Mouse (Mus musculus): ENCODE data around the gene Taf15.

The Taf15 gene

DNA sequence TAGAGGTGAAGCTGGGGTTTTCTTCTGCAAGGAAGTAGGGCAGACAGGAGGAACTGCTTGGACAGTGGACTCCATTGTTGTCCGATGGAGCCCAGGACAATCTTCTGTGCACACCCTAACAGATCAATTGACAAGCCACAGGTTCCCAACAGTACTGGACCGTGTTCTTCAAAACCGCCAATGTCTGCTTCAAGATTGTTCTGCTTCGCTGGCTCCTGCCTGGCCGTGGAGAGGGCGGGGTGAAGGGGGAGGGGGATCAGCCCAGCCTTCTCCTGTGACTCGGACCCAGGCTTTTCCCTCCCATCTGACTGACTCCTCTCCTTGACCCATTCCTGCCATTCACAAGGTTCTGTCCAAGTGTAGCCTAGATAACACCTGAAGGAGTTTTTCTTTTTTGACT lies 15.6 kb upstream of the Taf15 start:
- no peak for DNase-seq (ENCODE audit: low spot score in 2 of 2)

GRCm38 (mm10) chr11:83457912-83458601 lies 14.8 kb upstream of the Taf15 start:
- DNase-seq (ENCODE audit: low spot score in 2 of 2): no peak

GRCm38 (mm10) chr11:83461462-83462027 lies 11.3 kb upstream of the Taf15 start:
- no peak for DNase-seq (ENCODE audit: low spot score in 2 of 2)

- no peak for DNase-seq (ENCODE audit: low spot score in 2 of 2)
Observed at GRCm38 (mm10) chr11:83462711-83463244, 10.1 kb upstream of the Taf15 start, which contains the start of gene Mmp28. Gene Mmp28, minus strand, starts transcription at chr11:83463071.

DNA sequence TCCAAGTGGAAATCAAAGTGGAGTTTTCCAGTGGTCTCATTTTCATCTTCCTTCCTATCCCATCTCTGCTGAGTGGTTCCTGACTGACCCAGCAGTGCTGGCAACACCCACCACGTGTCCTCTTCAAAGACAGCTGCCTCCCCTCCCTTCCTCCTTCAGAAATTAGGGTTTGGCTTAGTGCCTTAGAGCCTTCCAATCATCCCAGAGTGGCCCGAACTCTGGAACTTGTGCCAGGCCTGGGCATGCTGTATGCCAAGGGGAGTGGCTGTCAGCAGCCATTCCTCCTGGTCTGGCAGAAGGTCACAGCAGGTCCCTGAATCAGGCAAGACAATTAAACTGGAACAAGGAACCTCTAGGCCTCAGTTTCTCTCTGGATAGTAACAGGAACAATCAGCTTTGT lies 6.9 kb upstream of the Taf15 start:
- no peak for DNase-seq (ENCODE audit: low spot score in 2 of 2)

- no peak for DNase-seq (ENCODE audit: low spot score in 2 of 2)
Observed at GRCm38 (mm10) chr11:83467120-83467652, 5.7 kb upstream of the Taf15 start.

GRCm38 (mm10) chr11:83468765-83469164 lies 4.1 kb upstream of the Taf15 start:
- DNase-seq (ENCODE audit: low spot score in 2 of 2): no peak

DNA sequence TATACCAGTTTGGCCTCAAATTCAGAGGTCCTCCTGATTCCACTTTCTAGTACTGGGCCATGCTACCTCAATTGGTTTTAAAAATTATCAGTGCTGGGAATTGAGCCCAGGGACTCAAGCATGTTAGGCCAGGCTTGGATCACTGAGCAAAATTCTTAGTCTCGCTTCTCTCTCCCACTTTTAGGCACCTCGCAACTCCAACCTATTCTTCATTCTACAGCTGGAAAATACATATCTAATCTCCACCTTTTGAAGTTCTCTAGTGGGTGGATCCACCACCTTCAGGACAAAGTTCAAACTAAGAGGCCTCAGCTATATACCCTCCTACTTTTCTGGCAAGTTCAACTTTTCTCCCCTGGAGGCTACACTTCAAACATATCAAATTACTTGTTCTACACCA lies 1.1 kb upstream of the Taf15 start:
- DNase-seq (ENCODE audit: low spot score in 2 of 2): no peak

- DNase-seq (ENCODE audit: low spot score in 2 of 2): peak in 1 of 2 experiments; percentile 16
Observed at GRCm38 (mm10) chr11:83473235-83474016, 540 bp downstream of the Taf15 start.

DNA sequence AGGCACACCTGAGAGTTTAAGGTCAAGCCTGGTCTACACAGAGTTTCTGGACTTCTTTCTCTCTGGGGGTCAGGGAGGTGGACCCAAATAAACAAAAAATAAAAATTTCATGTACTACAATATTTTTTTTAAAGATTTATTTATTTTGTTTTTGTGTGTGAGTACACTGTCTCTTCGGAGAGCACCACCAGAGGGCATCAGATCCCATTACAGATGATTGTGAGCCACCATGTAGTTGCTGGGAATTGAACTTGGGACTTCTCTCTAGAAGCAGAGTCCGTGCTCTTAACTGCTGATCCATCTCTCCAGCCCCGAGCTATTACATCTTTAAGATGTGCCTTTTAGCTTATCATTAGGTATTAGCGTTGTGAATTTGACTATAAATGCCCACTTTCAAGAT lies 18.6 kb downstream of the Taf15 start:
- DNase-seq (ENCODE audit: low spot score in 2 of 2): no peak

DNA sequence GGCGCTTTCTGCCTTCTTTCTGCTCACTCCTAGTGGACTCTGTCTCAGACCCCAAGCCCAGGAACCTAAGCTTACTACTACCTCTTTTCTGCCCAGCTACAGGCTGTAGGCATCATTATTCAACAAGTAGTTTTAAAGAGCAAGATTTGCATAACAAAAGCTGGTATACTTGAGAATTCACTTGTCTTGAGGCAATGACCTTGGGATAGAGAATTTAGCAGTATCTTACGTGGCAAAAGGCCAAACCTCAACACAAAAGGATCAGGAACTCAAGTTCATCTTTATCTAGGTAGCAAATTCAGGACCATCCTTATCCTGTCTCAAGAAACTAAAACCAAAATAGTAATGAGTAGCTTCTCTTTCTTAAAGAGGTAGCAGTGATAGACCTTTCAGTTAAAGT lies 22.7 kb downstream of the Taf15 start:
- DNase-seq (ENCODE audit: low spot score in 2 of 2): no peak

- no peak for DNase-seq (ENCODE audit: low spot score in 2 of 2)
Observed at GRCm38 (mm10) chr11:83504308-83504707, 31.4 kb downstream of the Taf15 start.

GRCm38 (mm10) chr11:83509521-83509920 lies 36.6 kb downstream of the Taf15 start:
- DNase-seq (ENCODE audit: low spot score in 2 of 2): no peak

DNA sequence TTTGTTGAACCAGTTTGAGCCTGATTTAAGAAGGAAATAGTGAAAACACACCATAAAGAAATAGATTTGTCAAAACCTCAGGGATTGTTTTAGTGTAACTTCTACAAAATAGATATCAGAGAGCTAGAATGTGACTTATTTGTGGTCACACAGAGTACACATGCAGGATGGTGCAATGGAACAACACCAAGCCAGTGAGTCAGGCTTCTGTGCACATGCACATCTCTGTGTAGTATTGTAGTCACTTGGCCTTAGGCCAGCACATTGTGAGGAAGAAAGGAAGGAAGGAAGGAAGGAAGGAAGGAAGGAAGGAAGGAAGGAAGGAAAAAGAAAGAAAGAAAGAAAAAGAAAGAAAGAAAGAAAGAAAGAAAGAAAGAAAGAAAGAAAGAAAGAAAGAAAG lies 44.3 kb downstream of the Taf15 start:
- no peak for DNase-seq (ENCODE audit: low spot score in 2 of 2)

GRCm38 (mm10) chr11:83518371-83518770 lies 45.5 kb downstream of the Taf15 start:
- DNase-seq (ENCODE audit: low spot score in 2 of 2): no peak

DNA sequence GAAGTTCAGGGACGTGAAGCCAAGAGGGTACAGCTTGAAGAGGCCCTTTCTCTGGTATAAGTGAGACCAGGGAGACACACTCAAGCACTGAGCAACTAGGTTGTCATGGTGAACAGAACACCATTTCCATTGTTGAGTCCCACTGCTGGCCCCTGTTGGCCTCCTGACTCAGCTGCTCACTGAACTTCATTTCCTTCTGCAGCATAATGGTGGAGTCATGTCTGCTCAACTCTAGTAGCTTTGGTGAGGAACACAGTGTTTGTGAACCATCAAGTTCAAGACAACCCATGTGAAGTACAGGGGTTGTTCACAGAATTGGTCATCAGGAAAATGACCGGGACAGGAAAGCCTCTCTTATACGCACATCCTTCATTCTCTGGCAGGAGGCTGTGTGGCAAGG lies 49.2 kb downstream of the Taf15 start, which contains the start of gene Heatr9:
TSS of gene Heatr9 (minus strand) at position 101 of the 400 bp plus-strand sequence.
- no peak for DNase-seq (ENCODE audit: low spot score in 2 of 2)

DNA sequence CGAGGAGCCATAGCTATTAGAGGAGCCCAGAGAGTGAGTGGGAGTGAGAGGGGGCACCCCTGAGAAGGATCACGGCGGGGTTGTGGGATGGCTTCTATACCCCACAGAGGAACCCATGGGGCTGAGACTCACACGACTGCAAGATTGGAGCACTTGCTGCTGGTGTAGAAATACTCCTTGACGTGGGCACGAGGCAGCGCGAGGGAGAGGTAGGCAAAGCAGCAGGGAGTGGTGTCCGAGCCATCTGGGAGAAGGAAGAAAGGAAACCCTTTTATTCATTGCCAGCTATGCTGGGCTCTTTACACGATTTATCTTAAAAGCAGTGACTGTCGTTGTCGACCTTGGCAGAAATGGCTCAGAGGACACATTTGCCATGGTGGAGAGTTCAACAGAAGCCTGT lies 56.1 kb downstream of the Taf15 start:
- DNase-seq (ENCODE audit: low spot score in 2 of 2): no peak

DNA sequence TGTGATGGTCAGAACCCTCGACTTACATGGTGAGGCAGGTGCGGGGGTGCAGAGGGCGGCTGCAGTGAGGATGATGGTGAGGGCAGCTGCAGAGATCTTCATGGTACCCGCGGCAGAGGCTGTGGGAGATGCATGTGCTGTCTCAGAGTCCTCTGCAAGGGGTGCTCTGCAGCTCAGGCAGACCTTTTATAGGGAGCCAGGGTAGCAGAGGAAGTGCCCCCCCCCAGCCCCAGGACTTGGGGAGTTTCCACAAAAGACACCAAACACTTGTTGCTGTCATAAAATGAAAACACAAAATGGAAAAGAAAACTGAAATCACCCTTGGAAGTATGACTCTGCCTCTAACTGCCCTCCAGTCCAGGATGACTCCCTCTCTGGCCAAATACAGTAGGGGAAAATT lies 57.5 kb downstream of the Taf15 start, which contains the start of gene Ccl5:
TSS of gene Ccl5 (minus strand) at position 159 of the 400 bp plus-strand sequence.
- DNase-seq (ENCODE audit: low spot score in 2 of 2): no peak

DNA sequence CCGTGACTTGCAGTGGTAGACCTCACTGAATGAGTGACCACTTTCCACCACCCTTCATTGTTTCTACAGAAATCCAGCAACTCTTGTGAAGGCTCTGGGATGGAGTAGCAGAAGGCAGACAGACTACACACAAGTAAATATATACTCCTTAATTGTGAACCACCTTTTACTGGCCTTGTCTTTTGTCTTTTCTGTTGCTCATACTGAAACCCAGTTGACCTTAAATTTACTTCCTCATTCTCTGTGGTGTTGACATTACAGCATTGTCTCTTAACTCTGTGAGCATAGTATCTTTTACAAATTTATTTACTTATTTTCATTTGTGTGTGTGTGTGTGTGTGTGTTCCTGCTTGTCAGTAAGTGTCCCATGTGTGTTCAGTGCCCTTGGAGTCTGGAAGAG lies 60.3 kb downstream of the Taf15 start:
- no peak for DNase-seq (ENCODE audit: low spot score in 2 of 2)

- DNase-seq (ENCODE audit: low spot score in 2 of 2): no peak
Observed at GRCm38 (mm10) chr11:83534143-83534542, 61.3 kb downstream of the Taf15 start.

GRCm38 (mm10) chr11:83534609-83535423 lies 61.9 kb downstream of the Taf15 start:
- no peak for DNase-seq (ENCODE audit: low spot score in 2 of 2)

All from spleen, postnatal 14 days (tissue).